Mouse (Mus musculus) liver, embryonic 12.5 days (tissue): ENCODE measurements around the gene Ccdc148. TPM values are rescaled to one million over a fixed set of nuclear protein-coding genes. Genes with fewer than 3 reads are reported as not detected.

Experiments
- ATAC-seq: fragments of 200-750 bp; cut with Nextera tagmentation; 2 replicates; pipeline ENCODE4 v1.8.0; 2017; ENCODE audit warnings: moderate number of reproducible peaks, mild to moderate bottlenecking, moderate library complexity
- H3K27ac ChIP-seq: fragments of 300-500 bp; sonication (generic); 2 replicates; pipeline ENCODE4 v1.5.1; 2016; ENCODE audit warnings: mild to moderate bottlenecking
- H3K27me3 ChIP-seq: fragments of 300-500 bp; sonication (generic); replicated peaks from 2 replicates; pipeline ENCODE4 v1.6.1; 2016; ENCODE audit warnings: mild to moderate bottlenecking, moderate library complexity
- H3K36me3 ChIP-seq: fragments of 300-500 bp; sonication (generic); 2 replicates; pipeline ENCODE4 v1.6.1; 2016; ENCODE audit warnings: mild to moderate bottlenecking, moderate library complexity
- H3K4me1 ChIP-seq: fragments of 300-500 bp; sonication (generic); 2 replicates; pipeline ENCODE4 v1.6.1; 2016
- H3K4me2 ChIP-seq: fragments of 300-500 bp; sonication (generic); 2 replicates; pipeline ENCODE4 v1.6.1; 2016; ENCODE audit warnings: mild to moderate bottlenecking, moderate library complexity
- H3K4me3 ChIP-seq: fragments of 300-500 bp; sonication (generic); 2 replicates; pipeline ENCODE4 v1.5.1; 2016; ENCODE audit warnings: mild to moderate bottlenecking, moderate library complexity
- H3K9ac ChIP-seq: fragments of 300-500 bp; sonication (generic); 2 replicates; pipeline ENCODE4 v1.6.1; 2016; ENCODE audit warnings: mild to moderate bottlenecking, moderate library complexity
- H3K9me3 ChIP-seq: fragments of 300-500 bp; sonication (generic); replicated peaks from 2 replicates; pipeline ENCODE4 v1.6.1; 2016; ENCODE audit warnings: mild to moderate bottlenecking, moderate library complexity
- WGBS: fragments of 180-500 bp; shearing (Covaris S2); methylation state at CpG from one replicate; pipeline ENCODE4 v1.1.7; 2016; ENCODE audit not compliant: insufficient replicate concordance; 5-methylcytosine and 5-hydroxymethylcytosine counted together
- polyA plus RNA-seq: library from polyadenylated mRNA; unstranded; fragments of >200 nt; fragmentation: Nextera tagmentation; extraction: Ambion mirVana; gene quantifications from 2 replicates; pipeline ENCODE4 v1.2.1, GENCODE M21; 2016

Ccdc148 gene
- polyA plus RNA-seq, 1 experiment from 2014 or later, result 0.17 TPM

DNA sequence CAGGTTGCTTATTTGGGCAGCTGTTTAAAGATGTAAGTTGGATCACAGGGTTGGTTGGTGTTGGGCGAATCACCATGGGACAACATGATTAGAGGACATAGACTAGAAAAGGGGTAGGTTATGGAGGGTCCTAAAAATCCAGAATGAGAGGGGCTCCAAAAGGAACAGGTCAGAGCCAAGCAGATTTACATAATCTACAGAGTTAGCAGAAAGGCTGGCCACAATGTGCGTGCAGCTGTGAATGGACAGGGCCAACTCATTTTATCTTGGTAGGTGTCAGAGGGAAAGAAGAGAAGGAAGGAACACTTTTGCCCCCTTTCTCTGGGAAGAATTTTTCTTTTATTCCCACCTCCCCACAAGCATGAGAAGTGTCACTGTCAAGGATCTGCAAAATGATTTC, 204.1 kb downstream of the Ccdc148 start:
- 57% methylated on average over 2 of the region's 2 CpGs for WGBS
- Histone ChIP-seq H3K9ac (no peak overlapping the region), H3K27me3 (no peaks in the 10 kb centered on the region), H3K4me1 (no peaks in the 10 kb centered on the region), H3K4me2 (no peak overlapping the region), H3K4me3 (no peak overlapping the region), H3K9me3 (no peaks in the 10 kb centered on the region), H3K27ac (no peak overlapping the region), H3K36me3 (no peaks in the 10 kb centered on the region)
- no peak for ATAC-seq

DNA sequence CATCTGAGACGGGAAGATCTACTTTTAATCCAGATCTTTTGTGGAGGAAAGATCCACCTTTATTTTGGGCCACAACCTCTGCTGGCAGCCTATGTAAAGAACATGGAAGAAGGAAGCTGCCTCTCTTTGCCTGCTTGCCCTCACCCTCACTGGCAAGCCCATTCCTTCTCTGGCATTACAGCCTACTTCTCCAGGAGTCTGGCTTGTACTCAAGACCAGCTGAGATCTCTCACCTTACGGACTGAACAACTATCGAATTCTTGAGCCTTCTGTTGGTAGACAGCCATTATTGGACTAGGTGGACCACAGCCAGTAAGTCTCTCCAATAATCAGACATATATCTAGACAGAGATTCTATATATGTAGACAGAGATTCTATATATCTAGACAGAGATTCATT, 208.4 kb downstream of the Ccdc148 start:
- 76% methylated on average over 3 of the region's 3 CpGs for WGBS
- Histone ChIP-seq H3K36me3 (no peaks in the 10 kb centered on the region), H3K9me3 (no peaks in the 10 kb centered on the region), H3K4me1 (no peaks in the 10 kb centered on the region), H3K4me2 (no peak overlapping the region), H3K27ac (no peak overlapping the region), H3K27me3 (no peaks in the 10 kb centered on the region), H3K9ac (no peak overlapping the region), H3K4me3 (no peak overlapping the region)
- ATAC-seq, result no peak

GRCm38 (mm10) chr2:58948796-58949195, 211.7 kb downstream of the Ccdc148 start:
- Histone ChIP-seq H3K27me3 (no peaks in the 10 kb centered on the region), H3K4me1 (no peaks in the 10 kb centered on the region), H3K36me3 (no peaks in the 10 kb centered on the region), H3K4me2 (no peak overlapping the region), H3K27ac (no peak overlapping the region), H3K9ac (no peak overlapping the region), H3K4me3 (no peak overlapping the region), H3K9me3 (no peaks in the 10 kb centered on the region)
- WGBS, result 73% methylated on average over 7 of the region's 7 CpGs
- ATAC-seq, result no peak

DNA sequence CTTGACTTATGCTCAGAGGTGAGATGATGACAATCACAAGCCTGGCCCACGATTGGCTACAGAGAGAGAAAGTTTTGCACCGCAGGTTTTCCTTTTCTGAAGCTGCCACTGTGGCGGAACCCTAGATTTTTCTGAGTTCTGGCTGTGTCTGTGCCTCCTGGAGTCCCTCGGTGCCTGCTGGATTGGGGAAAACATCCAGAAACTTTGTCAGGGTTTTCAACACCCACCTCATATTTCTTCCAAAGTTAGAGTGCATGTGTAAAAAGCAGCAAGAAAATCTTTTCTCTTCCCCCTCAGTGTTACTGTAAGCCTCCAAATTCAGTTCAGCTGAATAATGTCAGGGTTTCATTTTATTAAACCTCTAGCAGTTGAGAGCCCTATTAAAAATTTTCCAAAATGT, 219.1 kb downstream of the Ccdc148 start:
- no peaks in the 10 kb centered on the region for H3K36me3 ChIP-seq
- ATAC-seq, result no peak
- WGBS, result 80% methylated on average over 4 of the region's 4 CpGs
- H3K9ac ChIP-seq, result no peak overlapping the region
- no peaks in the 10 kb centered on the region for H3K27me3 ChIP-seq
- H3K9me3 ChIP-seq, result no peaks in the 10 kb centered on the region
- no peak overlapping the region for H3K4me3 ChIP-seq
- no peak overlapping the region for H3K4me2 ChIP-seq
- H3K27ac ChIP-seq, result no peak overlapping the region
- H3K4me1 ChIP-seq, result no peaks in the 10 kb centered on the region

GRCm38 (mm10) chr2:58925551-58925950, 234.9 kb downstream of the Ccdc148 start:
- no peak overlapping the region for H3K27ac ChIP-seq
- H3K4me3 ChIP-seq, result no peak overlapping the region
- H3K9ac ChIP-seq, result no peak overlapping the region
- no peak overlapping the region for H3K4me2 ChIP-seq
- H3K36me3 ChIP-seq, result no peaks in the 10 kb centered on the region
- no peaks in the 10 kb centered on the region for H3K4me1 ChIP-seq
- no peak for ATAC-seq
- H3K9me3 ChIP-seq, result no peaks in the 10 kb centered on the region
- H3K27me3 ChIP-seq, result no peaks in the 10 kb centered on the region
- 79% methylated on average over 2 of the region's 2 CpGs for WGBS

- 58% methylated on average over 4 of the region's 4 CpGs for WGBS
- Histone ChIP-seq H3K4me1 (no peaks in the 10 kb centered on the region), H3K36me3 (no peaks in the 10 kb centered on the region), H3K27me3 (no peaks in the 10 kb centered on the region), H3K9ac (no peak overlapping the region), H3K4me3 (no peak overlapping the region), H3K27ac (no peak overlapping the region), H3K9me3 (no peaks in the 10 kb centered on the region), H3K4me2 (no peak overlapping the region)
- no peak for ATAC-seq
Observed at GRCm38 (mm10) chr2:58918351-58918750, 242.1 kb downstream of the Ccdc148 start.

- no peak for ATAC-seq
- H3K9me3 ChIP-seq, result no peaks in the 10 kb centered on the region
- no peak overlapping the region for H3K27ac ChIP-seq
- H3K36me3 ChIP-seq, result no peaks in the 10 kb centered on the region
- H3K4me2 ChIP-seq, result no peak overlapping the region
- no peaks in the 10 kb centered on the region for H3K27me3 ChIP-seq
- H3K9ac ChIP-seq, result no peak overlapping the region
- 77% methylated on average over 8 of the region's 9 CpGs for WGBS
- no peak overlapping the region for H3K4me3 ChIP-seq
- no peaks in the 10 kb centered on the region for H3K4me1 ChIP-seq
Observed at GRCm38 (mm10) chr2:58912339-58912738, 248.1 kb downstream of the Ccdc148 start.

GRCm38 (mm10) chr2:58906814-58907516, 253.5 kb downstream of the Ccdc148 start:
- no peaks in the 10 kb centered on the region for H3K36me3 ChIP-seq
- H3K9ac ChIP-seq, result no peak overlapping the region
- H3K4me1 ChIP-seq, result no peaks in the 10 kb centered on the region
- H3K4me3 ChIP-seq, result no peak overlapping the region
- H3K27me3 ChIP-seq, result no peaks in the 10 kb centered on the region
- H3K9me3 ChIP-seq, result no peaks in the 10 kb centered on the region
- 12% methylated on average over 14 of the region's 14 CpGs for WGBS
- ATAC-seq, result no peak
- peak overlapping the region; percentile 41 for H3K4me2 ChIP-seq
- H3K27ac ChIP-seq, result no peak overlapping the region

- Histone ChIP-seq H3K4me3 (no peak overlapping the region), H3K4me2 (no peak overlapping the region), H3K36me3 (no peaks in the 10 kb centered on the region), H3K27ac (no peak overlapping the region), H3K27me3 (no peaks in the 10 kb centered on the region), H3K9me3 (no peaks in the 10 kb centered on the region), H3K4me1 (no peaks in the 10 kb centered on the region), H3K9ac (no peak overlapping the region)
- WGBS, result 36% methylated on average over 4 of the region's 4 CpGs
- ATAC-seq, result no peak
Observed at GRCm38 (mm10) chr2:58905057-58905456, 255.4 kb downstream of the Ccdc148 start.

- Histone ChIP-seq H3K27ac (no peak overlapping the region), H3K36me3 (no peaks in the 10 kb centered on the region), H3K4me3 (no peak overlapping the region), H3K27me3 (no peaks in the 10 kb centered on the region), H3K9ac (no peak overlapping the region), H3K9me3 (no peaks in the 10 kb centered on the region), H3K4me1 (no peaks in the 10 kb centered on the region), H3K4me2 (no peak overlapping the region)
- WGBS, result 50% methylated on average over 3 of the region's 3 CpGs
- ATAC-seq, result no peak
Observed at GRCm38 (mm10) chr2:58879876-58880275, 280.6 kb downstream of the Ccdc148 start.

DNA sequence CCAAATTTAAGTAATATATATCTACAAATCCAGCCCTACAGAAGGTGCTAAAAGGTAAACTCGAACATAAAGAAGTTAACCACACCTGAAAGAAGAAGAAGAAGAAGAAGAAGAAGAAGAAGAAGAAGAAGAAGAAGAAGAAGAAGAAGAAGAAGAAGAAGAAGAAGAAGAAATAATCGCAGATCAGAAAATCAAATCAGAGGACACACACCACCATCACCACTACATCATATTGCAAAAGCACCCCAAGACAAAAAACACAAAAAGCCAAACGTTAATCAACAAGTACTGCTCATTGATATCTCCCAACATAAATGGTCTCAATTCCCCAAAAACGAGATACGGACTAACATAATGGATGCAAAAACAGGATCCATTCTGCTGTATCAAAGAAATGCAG, 301.3 kb downstream of the Ccdc148 start, which contains the start of gene Gm11099:
Gene Gm11099, plus strand, starts transcription at position 301 of the 400 bp plus-strand sequence.
- Histone ChIP-seq H3K4me3 (no peak within 1 kb of the TSS), H3K9ac (no peak within 1 kb of the TSS), H3K36me3 (no peaks in the 10 kb centered on the region), H3K4me1 (no peaks in the 10 kb centered on the region), H3K27ac (no peak within 1 kb of the TSS), H3K4me2 (no peak within 1 kb of the TSS), H3K27me3 (no peaks in the 10 kb centered on the region), H3K9me3 (no peaks in the 10 kb centered on the region)
- ATAC-seq, result no peak
- 64% methylated on average over 5 of the region's 5 CpGs for WGBS

GRCm38 (mm10) chr2:58844499-58844898, 316.0 kb downstream of the Ccdc148 start:
- Histone ChIP-seq H3K27me3 (no peaks in the 10 kb centered on the region), H3K9ac (no peak overlapping the region), H3K4me2 (no peak overlapping the region), H3K4me1 (no peaks in the 10 kb centered on the region), H3K27ac (no peak overlapping the region), H3K9me3 (no peaks in the 10 kb centered on the region), H3K4me3 (no peak overlapping the region), H3K36me3 (no peaks in the 10 kb centered on the region)
- ATAC-seq, result no peak
- 28% methylated on average over 10 of the region's 10 CpGs for WGBS

- ATAC-seq, result no peak
Observed at GRCm38 (mm10) chr2:58842443-58842842, 318.0 kb downstream of the Ccdc148 start.

More at GRCm38 (mm10) chr2:58842443-58842842, 318.0 kb downstream of the Ccdc148 start:
- Histone ChIP-seq H3K4me3 (no peak overlapping the region), H3K4me2 (no peak overlapping the region), H3K9me3 (no peaks in the 10 kb centered on the region), H3K4me1 (no peaks in the 10 kb centered on the region), H3K27ac (no peak overlapping the region), H3K27me3 (no peaks in the 10 kb centered on the region), H3K36me3 (no peaks in the 10 kb centered on the region), H3K9ac (no peak overlapping the region)
- 67% methylated on average over 4 of the region's 4 CpGs for WGBS
